Mouse (Mus musculus): ENCODE measurements at regions not wholly inside any gene's neighbourhood (a gene's known extent, or its start where the extent isn't known, plus 50 kb on each side); places are given as distances from the start of the nearest gene placed in this dataset.

- ATAC-seq (ENCODE audit: low FRiP score) (no peak), DNase-seq (ENCODE audit: low spot score) (no peak)
- Histone ChIP-seq H3K4me1 (ENCODE audit: insufficient read depth, low read length) (no peaks in the 10 kb centered on the region), H3K9ac (replicated peaks; ENCODE audit: low read length, poor library complexity, severe bottlenecking) (no peak overlapping the region), H3K4me3 (ENCODE audit: low read depth, low read length) (no peak overlapping the region), H3K4me2 (ENCODE audit: low read depth, low read length, poor library complexity, severe bottlenecking) (no peak overlapping the region), H3K27me3 (ENCODE audit: insufficient read depth, low read length) (no peaks in the 10 kb centered on the region), H3K36me3 (ENCODE audit: insufficient read depth, low read length) (no peaks in the 10 kb centered on the region), H3K9me3 (ENCODE audit: low read length) (no peaks in the 10 kb centered on the region), H3K27ac (ENCODE audit: low read depth, low read length) (no peak overlapping the region)
- 91% methylated on average over 1 of the region's 1 CpGs for WGBS
- no peak for TF ChIP-seq CTCF (IDR thresholded peaks at IDR 0.05)
Observed at GRCm38 (mm10) chr7:66490073-66490472, 62.8 kb upstream of the Aldh1a3 start.

GRCm38 (mm10) chr7:66487751-66488150, 60.4 kb upstream of the Aldh1a3 start:
- ATAC-seq (ENCODE audit: low FRiP score) (no peak), DNase-seq (ENCODE audit: low spot score) (no peak)
- Histone ChIP-seq H3K9ac (replicated peaks; ENCODE audit: low read length, poor library complexity, severe bottlenecking) (no peak overlapping the region), H3K9me3 (ENCODE audit: low read length) (no peaks in the 10 kb centered on the region), H3K27ac (ENCODE audit: low read depth, low read length) (no peak overlapping the region), H3K4me2 (ENCODE audit: low read depth, low read length, poor library complexity, severe bottlenecking) (no peak overlapping the region), H3K27me3 (ENCODE audit: insufficient read depth, low read length) (no peaks in the 10 kb centered on the region), H3K4me1 (ENCODE audit: insufficient read depth, low read length) (no peaks in the 10 kb centered on the region), H3K36me3 (ENCODE audit: insufficient read depth, low read length) (no peaks in the 10 kb centered on the region), H3K4me3 (ENCODE audit: low read depth, low read length) (no peak overlapping the region)
- TF ChIP-seq CTCF (IDR thresholded peaks at IDR 0.05): no peak

GRCm38 (mm10) chr7:66480446-66480845, 53.1 kb upstream of the Aldh1a3 start:
- H3K27me3 ChIP-seq (ENCODE audit: insufficient read depth, low read length): no peaks in the 10 kb centered on the region
- H3K4me3 ChIP-seq (ENCODE audit: low read depth, low read length): no peak overlapping the region
- no peaks in the 10 kb centered on the region for H3K4me1 ChIP-seq (ENCODE audit: insufficient read depth, low read length)
- no peak for DNase-seq (ENCODE audit: low spot score)
- no peaks in the 10 kb centered on the region for H3K9me3 ChIP-seq (ENCODE audit: low read length)
- no peak for ATAC-seq (ENCODE audit: low FRiP score)
- no peak overlapping the region for H3K4me2 ChIP-seq (ENCODE audit: low read depth, low read length, poor library complexity, severe bottlenecking)
- 11% methylated on average over 4 of the region's 4 CpGs for WGBS
- H3K9ac ChIP-seq (replicated peaks; ENCODE audit: low read length, poor library complexity, severe bottlenecking): no peak overlapping the region
- H3K36me3 ChIP-seq (ENCODE audit: insufficient read depth, low read length): no peaks in the 10 kb centered on the region
- no peak overlapping the region for H3K27ac ChIP-seq (ENCODE audit: low read depth, low read length)
- no peak for TF ChIP-seq CTCF (IDR thresholded peaks at IDR 0.05)

GRCm38 (mm10) chr7:66479321-66479720, 52.0 kb upstream of the Aldh1a3 start:
- H3K27me3 ChIP-seq (ENCODE audit: insufficient read depth, low read length): no peaks in the 10 kb centered on the region
- DNase-seq (ENCODE audit: low spot score) (no peak), ATAC-seq (ENCODE audit: low FRiP score) (no peak)
- no peak overlapping the region for H3K27ac ChIP-seq (ENCODE audit: low read depth, low read length)
- H3K36me3 ChIP-seq (ENCODE audit: insufficient read depth, low read length): no peaks in the 10 kb centered on the region
- H3K9ac ChIP-seq (replicated peaks; ENCODE audit: low read length, poor library complexity, severe bottlenecking): no peak overlapping the region
- no peaks in the 10 kb centered on the region for H3K9me3 ChIP-seq (ENCODE audit: low read length)
- no peaks in the 10 kb centered on the region for H3K4me1 ChIP-seq (ENCODE audit: insufficient read depth, low read length)
- H3K4me3 ChIP-seq (ENCODE audit: low read depth, low read length): no peak overlapping the region
- H3K4me2 ChIP-seq (ENCODE audit: low read depth, low read length, poor library complexity, severe bottlenecking): no peak overlapping the region
- TF ChIP-seq CTCF (IDR thresholded peaks at IDR 0.05): no peak
- WGBS: 97% methylated on average over 4 of the region's 4 CpGs

- TF ChIP-seq CTCF (IDR thresholded peaks at IDR 0.05): no peak
- Histone ChIP-seq H3K4me1 (ENCODE audit: insufficient read depth, low read length) (no peaks in the 10 kb centered on the region), H3K9me3 (ENCODE audit: low read length) (no peaks in the 10 kb centered on the region), H3K27ac (ENCODE audit: low read depth, low read length) (no peak overlapping the region), H3K36me3 (ENCODE audit: insufficient read depth, low read length) (no peaks in the 10 kb centered on the region), H3K4me3 (ENCODE audit: low read depth, low read length) (no peak overlapping the region), H3K9ac (replicated peaks; ENCODE audit: low read length, poor library complexity, severe bottlenecking) (no peak overlapping the region), H3K27me3 (ENCODE audit: insufficient read depth, low read length) (no peaks in the 10 kb centered on the region), H3K4me2 (ENCODE audit: low read depth, low read length, poor library complexity, severe bottlenecking) (no peak overlapping the region)
- DNase-seq (ENCODE audit: low spot score): no peak
- whole genome bisulfite sequencing: 67% methylated on average over 7 of the region's 7 CpGs
- ATAC-seq (ENCODE audit: low FRiP score): no peak
Observed at GRCm38 (mm10) chr7:66478106-66478505, 50.8 kb upstream of the Aldh1a3 start.

- 71% methylated on average over 5 of the region's 5 CpGs for WGBS
- ATAC-seq (ENCODE audit: low FRiP score): no peak
Observed at GRCm38 (mm10) chr7:66477475-66477874, 50.2 kb upstream of the Aldh1a3 start.

More at GRCm38 (mm10) chr7:66477475-66477874, 50.2 kb upstream of the Aldh1a3 start:
- no peak overlapping the region for H3K27ac ChIP-seq (ENCODE audit: low read depth, low read length)
- H3K27me3 ChIP-seq (ENCODE audit: insufficient read depth, low read length): no peaks in the 10 kb centered on the region
- no peaks in the 10 kb centered on the region for H3K36me3 ChIP-seq (ENCODE audit: insufficient read depth, low read length)
- DNase-seq (ENCODE audit: low spot score): peak; percentile 18
- H3K4me2 ChIP-seq (ENCODE audit: low read depth, low read length, poor library complexity, severe bottlenecking): no peak overlapping the region
- TF ChIP-seq CTCF (IDR thresholded peaks at IDR 0.05): no peak
- no peaks in the 10 kb centered on the region for H3K9me3 ChIP-seq (ENCODE audit: low read length)
- H3K9ac ChIP-seq (replicated peaks; ENCODE audit: low read length, poor library complexity, severe bottlenecking): no peak overlapping the region
- H3K4me1 ChIP-seq (ENCODE audit: insufficient read depth, low read length): no peaks in the 10 kb centered on the region
- H3K4me3 ChIP-seq (ENCODE audit: low read depth, low read length): no peak overlapping the region

All from midbrain, postnatal 0 days (tissue).